Mouse (Mus musculus): ENCODE measurements around the gene Slu7.

DNA sequence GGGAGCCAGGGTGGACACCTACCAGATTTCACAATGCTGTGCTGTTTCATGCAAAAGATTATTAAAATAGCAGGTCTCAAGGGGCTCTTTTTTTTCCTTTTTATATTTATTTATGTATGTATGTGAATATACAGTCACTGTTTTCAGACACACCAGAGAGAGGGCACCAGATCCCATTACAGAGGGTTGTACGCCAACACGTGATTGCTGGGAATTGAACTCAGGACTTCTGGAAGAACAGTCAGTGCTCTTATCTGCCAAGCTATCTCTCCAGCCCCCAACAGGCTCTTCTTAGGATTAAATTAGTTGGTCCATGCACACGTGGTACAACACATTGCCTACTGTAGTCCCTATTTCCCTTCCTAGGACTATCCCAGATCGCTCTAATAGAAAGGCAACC, 40.2 kb upstream of the Slu7 start:
- no peak for TF ChIP-seq CTCF (IDR thresholded peaks at IDR 0.05)
- no peak for TF ChIP-seq EP300 (IDR thresholded peaks at IDR 0.05)
